Mouse (Mus musculus): ENCODE data around the gene Tmem181a.
"Not testable (repeated sequence)": the region's sequence is repeated elsewhere in the genome, so short reads cannot be mapped to it uniquely, and the experiment has no call there.

DNA sequence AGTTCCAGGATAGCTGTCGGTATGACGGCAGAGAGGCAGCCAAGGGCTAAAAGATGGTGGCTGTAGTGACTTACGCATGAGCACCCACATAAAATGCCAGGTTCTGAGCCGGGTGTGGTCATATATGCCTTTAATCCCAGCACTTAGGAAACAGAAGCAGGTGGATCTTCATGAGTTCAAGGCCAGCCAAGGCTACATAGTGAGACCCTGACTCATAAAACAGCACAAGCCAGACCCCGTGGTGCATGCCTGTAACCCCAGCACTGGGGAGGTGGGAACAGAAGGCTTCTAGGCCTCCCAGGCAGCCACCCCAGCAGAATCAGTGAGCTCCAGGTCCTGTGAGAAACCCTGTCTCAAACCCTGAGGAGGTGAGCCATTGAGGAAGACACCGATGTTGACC, 48.2 kb downstream of the Tmem181a start:
- TF ChIP-seq POLR2A, CTCF (IDR thresholded peaks at IDR 0.05; ENCODE audit: insufficient read depth, low read depth, low read length): not testable (repeated sequence)

Data from olfactory bulb, adult 2 months (tissue).